Mouse (Mus musculus): ENCODE results near the gene Cdh19. TPM values are rescaled to one million over a fixed set of nuclear protein-coding genes. Genes with fewer than 3 reads are reported as not detected.

Gene Cdh19
- polyA plus RNA-seq (2014; fragmentation: Illumina TruSeq; extraction: RNeasy Lipid Tissue Mini Kit (QIAGEN cat#74804); ENCODE audit: insufficient read depth, low read depth, low replicate concordance), result 0.29 TPM

GRCm38 (mm10) chr1:110977484-110977883, at the start of gene Cdh19:
Gene Cdh19, minus strand, starts transcription at chr1:110977584.

